Mouse (Mus musculus) mature B cell (primary cell): ENCODE results near the gene Hspa1b.

Source experiments
- in situ Hi-C: fragments of 300-500 bp; cut with MboI; formaldehyde crosslinking; loops from 2 replicates; pipeline ENCODE4 v1.14.3; 2019

Hspa1b gene

GRCm38 (mm10) chr17:34931061-34931734, 27.8 kb downstream of the Hspa1b start, which contains the start of gene Neu1:
Gene Neu1 (plus strand): TSS chr17:34931253.
- in situ Hi-C loops: no loop called here

- in situ Hi-C loops: no loop called here
These were observed 30.2 kb downstream of the Hspa1b start for GRCm38 (mm10) chr17:34928841-34929240.

GRCm38 (mm10) chr17:34927306-34928019, 31.6 kb downstream of the Hspa1b start:
- in situ Hi-C loops: no loop called here

GRCm38 (mm10) chr17:34924258-34924657, 34.8 kb downstream of the Hspa1b start:
- in situ Hi-C loops: no loop called here

- in situ Hi-C loops: no loop called here
These were observed 36.1 kb downstream of the Hspa1b start for GRCm38 (mm10) chr17:34922939-34923338.

- in situ Hi-C loops: no loop called here
These were observed 41.9 kb downstream of the Hspa1b start for GRCm38 (mm10) chr17:34917188-34917587.

GRCm38 (mm10) chr17:34916316-34916715, 42.7 kb downstream of the Hspa1b start:
- in situ Hi-C loops: no loop called here

GRCm38 (mm10) chr17:34915410-34915831, 43.6 kb downstream of the Hspa1b start:
- in situ Hi-C loops: no loop called here

GRCm38 (mm10) chr17:34913930-34914665, 44.9 kb downstream of the Hspa1b start, which contains the start of gene Slc44a4:
Gene Slc44a4 (plus strand): TSS chr17:34914466.
- in situ Hi-C loops: loop anchor here (5.0 kb wide), 1 partner anchor 57 kb away; no protein-coding TSS in a partner anchor

- in situ Hi-C loops: loop anchor here (5.0 kb wide), 1 partner anchor 55 kb away; no protein-coding TSS in a partner anchor
These were observed 47.1 kb downstream of the Hspa1b start for GRCm38 (mm10) chr17:34911945-34912351.

GRCm38 (mm10) chr17:34910982-34911381, 48.1 kb downstream of the Hspa1b start:
- in situ Hi-C loops: loop anchor here (5.0 kb wide), 1 partner anchor 54 kb away; no protein-coding TSS in a partner anchor
